Mouse (Mus musculus) kidney, adult 2 months (tissue): ENCODE data around the gene Zfp217. TPM values are rescaled to one million over a fixed set of nuclear protein-coding genes. Genes with fewer than 3 reads are reported as not detected.
A peak's percentile ranks its signal among the peaks of the same experiment; 100 is the strongest.

Experiments
- DNase-seq: peaks from one replicate; pipeline ENCODE4 v3.0.0; 2021
- H3K27ac ChIP-seq: fragments of 200-500 bp; 2 replicates; pipeline ENCODE4 v1.5.1; 2012; ENCODE audit warnings: low read depth, low read length, control low read depth, inconsistent platforms; ENCODE audit not compliant: insufficient read depth
- H3K27me3 ChIP-seq: fragments of 200-500 bp; replicated peaks from 2 replicates; pipeline ENCODE4 v1.6.1; 2012; ENCODE audit warnings: mild to moderate bottlenecking, moderate library complexity, low read length, inconsistent platforms; ENCODE audit not compliant: control insufficient read depth, insufficient read depth
- H3K36me3 ChIP-seq: fragments of 200-500 bp; 2 replicates; pipeline ENCODE4 v1.6.1; 2012; ENCODE audit warnings: mild to moderate bottlenecking, moderate library complexity, low read length, inconsistent platforms; ENCODE audit not compliant: control insufficient read depth, insufficient read depth
- H3K4me1 ChIP-seq: fragments of 200-500 bp; 2 replicates; pipeline ENCODE4 v1.6.1; 2011; ENCODE audit warnings: low read length; ENCODE audit not compliant: control insufficient read depth, insufficient read depth
- H3K4me3 ChIP-seq: fragments of 200-500 bp; 2 replicates; pipeline ENCODE4 v1.5.1; 2011; ENCODE audit warnings: mild to moderate bottlenecking, low read depth, low read length, control low read depth; ENCODE audit not compliant: insufficient read depth
- CTCF ChIP-seq: fragments of 200-500 bp; conservative IDR thresholded peaks from 2 replicates; pipeline ENCODE4 v1.5.1; 2011; ENCODE audit warnings: low read depth, mild to moderate bottlenecking, control low read depth, low read length, moderate library complexity, mixed read lengths; ENCODE audit not compliant: insufficient read depth, insufficient read length
- POLR2A ChIP-seq: fragments of 200-500 bp; IDR thresholded peaks from one replicate; pipeline ENCODE4 v1.6.1; 2011; ENCODE audit warnings: low read depth, low read length, control low read depth
- WGBS: fragments of 180-500 bp; shearing (Covaris S2); methylation state at CpG from one replicate; pipeline ENCODE4 v1.1.7; 2018; 5-methylcytosine and 5-hydroxymethylcytosine counted together
- polyA plus RNA-seq: library from polyadenylated mRNA; depleted of rRNA; stranded (reverse); fragments of >200 nt; gene quantifications from 2 replicates; pipeline ENCODE4 v1.2.3, GENCODE M21; 2012

Gene Zfp217
- polyA plus RNA-seq, 1 experiment = 8.2 TPM

GRCm38 (mm10) chr2:170153421-170154271 lies 5.7 kb upstream of the Zfp217 start:
- H3K27ac ChIP-seq = 0 out of 2 replicates have a peak overlapping the region, but pooled peaks have one; percentile 1
- peak; percentile 60 for DNase-seq
- peak overlapping the region; percentile 45 for H3K4me3 ChIP-seq
- no peaks in the 10 kb centered on the region for H3K36me3 ChIP-seq
- TF ChIP-seq POLR2A = no peak
- no peak for TF ChIP-seq CTCF
- peaks cover 3% of the 10 kb centered on the region; the same call in 1 of the 2 replicates for H3K4me1 ChIP-seq
- H3K27me3 ChIP-seq = no peaks in the 10 kb centered on the region
- 8% methylated on average over 37 of the region's 37 CpGs for WGBS

GRCm38 (mm10) chr2:170152856-170153255 lies 5.0 kb upstream of the Zfp217 start:
- TF ChIP-seq POLR2A = no peak
- no peak for TF ChIP-seq CTCF
- Histone ChIP-seq H3K27ac (no peak overlapping the region), H3K4me3 (no peak overlapping the region)

GRCm38 (mm10) chr2:170152036-170152686 lies 4.3 kb upstream of the Zfp217 start:
- Histone ChIP-seq H3K4me1 (peaks cover 3% of the 10 kb centered on the region; the same call in 1 of the 2 replicates), H3K36me3 (no peaks in the 10 kb centered on the region), H3K4me3 (no peak overlapping the region), H3K27me3 (no peaks in the 10 kb centered on the region), H3K27ac (no peak overlapping the region)
- TF ChIP-seq POLR2A (no peak), CTCF (no peak)
- 72% methylated on average over 5 of the region's 5 CpGs for WGBS
- no peak for DNase-seq

More at GRCm38 (mm10) chr2:170152856-170153255, 5.0 kb upstream of the Zfp217 start:
- no peak for DNase-seq
- H3K4me1 ChIP-seq = peaks cover 3% of the 10 kb centered on the region; the same call in 1 of the 2 replicates
- no peaks in the 10 kb centered on the region for H3K27me3 ChIP-seq
- H3K36me3 ChIP-seq = no peaks in the 10 kb centered on the region
- WGBS = 39% methylated on average over 7 of the region's 7 CpGs

- no peak overlapping the region for H3K27ac ChIP-seq
- H3K36me3 ChIP-seq = no peaks in the 10 kb centered on the region
- H3K27me3 ChIP-seq = no peaks in the 10 kb centered on the region
- DNase-seq = no peak
- WGBS = 89% methylated on average over 8 of the region's 8 CpGs
- H3K4me3 ChIP-seq = no peak overlapping the region
- H3K4me1 ChIP-seq = peaks cover 3% of the 10 kb centered on the region; the same call in 1 of the 2 replicates
- TF ChIP-seq POLR2A (no peak), CTCF (no peak)
Measured at GRCm38 (mm10) chr2:170151470-170151869, 3.6 kb upstream of the Zfp217 start.

GRCm38 (mm10) chr2:170148828-170149227 lies 925 bp upstream of the Zfp217 start:
- DNase-seq = no peak
- WGBS = 78% methylated on average over 7 of the region's 7 CpGs
- H3K36me3 ChIP-seq = no peaks in the 10 kb centered on the region
- H3K4me3 ChIP-seq = no peak overlapping the region
- no peak overlapping the region for H3K27ac ChIP-seq
- peaks cover 3% of the 10 kb centered on the region; the same call in 1 of the 2 replicates for H3K4me1 ChIP-seq
- TF ChIP-seq CTCF (no peak), POLR2A (no peak)
- H3K27me3 ChIP-seq = no peaks in the 10 kb centered on the region

GRCm38 (mm10) chr2:170147170-170147569 lies 733 bp downstream of the Zfp217 start:
- H3K27me3 ChIP-seq = no peaks in the 10 kb centered on the region
- peak overlapping the region; percentile 50; the same call in 1 of the 2 replicates for H3K27ac ChIP-seq
- no peaks in the 10 kb centered on the region; the same call in 1 of the 2 replicates for H3K4me1 ChIP-seq
- no peak for DNase-seq
- TF ChIP-seq CTCF = no peak
- TF ChIP-seq POLR2A = no peak
- H3K36me3 ChIP-seq = no peaks in the 10 kb centered on the region
- no peak overlapping the region for H3K4me3 ChIP-seq
- WGBS = 59% methylated on average over 4 of the region's 4 CpGs

- Histone ChIP-seq H3K4me3 (no peak overlapping the region), H3K27ac (no peak overlapping the region), H3K4me1 (no peaks in the 10 kb centered on the region; the same call in 1 of the 2 replicates), H3K36me3 (no peaks in the 10 kb centered on the region), H3K27me3 (no peaks in the 10 kb centered on the region)
- DNase-seq = no peak
- 86% methylated on average over 10 of the region's 10 CpGs for WGBS
- TF ChIP-seq CTCF = no peak
- no peak for TF ChIP-seq POLR2A
Measured at GRCm38 (mm10) chr2:170144343-170144742, 3.6 kb downstream of the Zfp217 start.
